Mouse (Mus musculus) hindbrain, embryonic 10.5 days (tissue): ENCODE data around the gene Nudt22. TPM values are rescaled to one million over a fixed set of nuclear protein-coding genes. Genes with fewer than 3 reads are reported as not detected.

Experiments used
- DNase-seq: peaks from one replicate; pipeline ENCODE4 v3.0.0-alpha.2; 2017; ENCODE audit warnings: low spot score
- H3K27ac ChIP-seq: fragments of 300-500 bp; sonication (generic); 2 replicates; pipeline ENCODE4 v1.5.1; 2016; ENCODE audit warnings: mild to moderate bottlenecking, moderate library complexity
- H3K27me3 ChIP-seq: fragments of 300-500 bp; sonication (generic); 2 replicates; pipeline ENCODE4 v1.6.1; 2016; ENCODE audit warnings: mild to moderate bottlenecking; ENCODE audit not compliant: poor library complexity, insufficient read depth, severe bottlenecking
- H3K36me3 ChIP-seq: fragments of 300-500 bp; sonication (generic); 2 replicates; pipeline ENCODE4 v1.6.1; 2016; ENCODE audit warnings: mild to moderate bottlenecking, moderate library complexity
- H3K4me1 ChIP-seq: fragments of 300-500 bp; sonication (generic); replicated peaks from 2 replicates; pipeline ENCODE4 v1.6.1; 2016; ENCODE audit warnings: mild to moderate bottlenecking
- H3K4me3 ChIP-seq: fragments of 300-500 bp; sonication (generic); 2 replicates; pipeline ENCODE4 v1.5.1; 2016; ENCODE audit warnings: mild to moderate bottlenecking, moderate library complexity
- H3K9me3 ChIP-seq: fragments of 300-500 bp; sonication (generic); 2 replicates; pipeline ENCODE4 v1.6.1; 2016; ENCODE audit warnings: mild to moderate bottlenecking, moderate library complexity
- WGBS: fragments of 180-500 bp; shearing (Covaris S2); methylation state at CpG from one replicate; pipeline ENCODE4 v1.1.7; 2016; 5-methylcytosine and 5-hydroxymethylcytosine counted together
- polyA plus RNA-seq: library from polyadenylated mRNA; unstranded; fragments of >200 nt; fragmentation: Nextera tagmentation; extraction: Ambion mirVana; gene quantifications from 2 replicates; pipeline ENCODE4 v1.2.1, GENCODE M21; 2016

The Nudt22 gene
- polyA plus RNA-seq, 1 experiment from 2014 or later: 23.2 TPM

DNA sequence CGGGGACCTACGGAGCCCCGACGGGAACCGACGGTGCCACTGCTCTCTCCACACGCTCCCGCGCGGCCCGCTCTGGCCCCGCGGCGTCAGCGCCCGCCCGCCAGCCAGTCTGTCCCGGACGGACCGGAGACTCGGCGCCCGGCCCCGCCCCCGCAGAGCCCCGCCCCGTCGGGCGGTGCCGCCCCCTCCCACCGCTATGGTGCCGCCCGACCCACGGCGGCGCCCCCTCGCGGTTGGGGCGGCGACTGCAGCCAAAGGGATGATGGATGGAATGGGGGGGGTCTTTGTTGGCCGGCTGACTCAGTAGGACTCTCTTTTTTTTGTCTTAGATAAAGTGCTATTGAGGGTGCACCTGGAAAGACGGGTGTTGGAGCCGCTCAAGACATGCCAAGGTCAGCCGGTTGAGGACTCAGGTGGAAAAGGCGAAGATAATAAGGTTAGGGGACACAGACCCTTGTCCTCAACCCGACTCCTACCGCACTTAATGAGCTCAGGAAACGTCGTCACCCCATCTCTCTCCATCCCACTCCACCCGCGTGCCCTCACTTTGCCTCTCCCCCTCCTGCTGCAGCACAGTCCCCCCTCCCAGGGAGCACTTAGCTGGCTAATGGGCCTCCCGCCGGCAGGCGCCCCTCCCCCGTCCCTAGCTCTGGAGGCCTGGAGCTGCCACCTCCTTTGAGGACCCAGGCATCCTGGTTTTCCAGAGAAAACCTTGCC, 26.1 kb downstream of the Nudt22 start:
- H3K36me3 ChIP-seq: peaks cover 17% of the 10 kb centered on the region
- peaks cover 57% of the 10 kb centered on the region for H3K27me3 ChIP-seq
- peak; percentile 75 for DNase-seq
- no peaks in the 10 kb centered on the region for H3K9me3 ChIP-seq
- WGBS: under 1% methylated on average over 55 of the region's 55 CpGs
- H3K4me1 ChIP-seq: peaks cover 63% of the 10 kb centered on the region
- peak overlapping the region; percentile 86 for H3K27ac ChIP-seq
- H3K4me3 ChIP-seq: peak overlapping the region; percentile 65

DNA sequence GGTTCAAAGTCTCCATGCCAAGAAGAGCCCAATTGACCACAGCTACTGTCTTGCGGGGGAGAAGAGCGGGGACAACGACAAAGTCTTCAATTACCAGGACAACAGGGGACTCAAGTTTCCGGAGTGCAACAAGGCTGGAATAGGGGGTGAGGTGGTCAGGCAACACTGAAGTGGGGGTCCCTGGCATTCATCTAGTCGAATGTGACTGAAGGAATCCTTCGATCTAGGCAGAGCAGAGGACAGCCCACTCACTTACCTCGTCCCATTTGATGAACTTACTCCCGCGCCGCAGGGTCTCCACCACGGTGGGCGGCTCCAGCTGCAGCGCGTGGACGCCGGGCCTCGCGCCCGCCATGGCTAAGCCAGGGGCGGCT, 26.6 kb downstream of the Nudt22 start:
- Histone ChIP-seq H3K27me3 (peaks cover 57% of the 10 kb centered on the region), H3K36me3 (peaks cover 22% of the 10 kb centered on the region), H3K4me3 (peak overlapping the region; percentile 65), H3K4me1 (peaks cover 63% of the 10 kb centered on the region), H3K9me3 (no peaks in the 10 kb centered on the region), H3K27ac (peak overlapping the region; percentile 86)
- no peak for DNase-seq
- 1% methylated on average over 20 of the region's 20 CpGs for WGBS

DNA sequence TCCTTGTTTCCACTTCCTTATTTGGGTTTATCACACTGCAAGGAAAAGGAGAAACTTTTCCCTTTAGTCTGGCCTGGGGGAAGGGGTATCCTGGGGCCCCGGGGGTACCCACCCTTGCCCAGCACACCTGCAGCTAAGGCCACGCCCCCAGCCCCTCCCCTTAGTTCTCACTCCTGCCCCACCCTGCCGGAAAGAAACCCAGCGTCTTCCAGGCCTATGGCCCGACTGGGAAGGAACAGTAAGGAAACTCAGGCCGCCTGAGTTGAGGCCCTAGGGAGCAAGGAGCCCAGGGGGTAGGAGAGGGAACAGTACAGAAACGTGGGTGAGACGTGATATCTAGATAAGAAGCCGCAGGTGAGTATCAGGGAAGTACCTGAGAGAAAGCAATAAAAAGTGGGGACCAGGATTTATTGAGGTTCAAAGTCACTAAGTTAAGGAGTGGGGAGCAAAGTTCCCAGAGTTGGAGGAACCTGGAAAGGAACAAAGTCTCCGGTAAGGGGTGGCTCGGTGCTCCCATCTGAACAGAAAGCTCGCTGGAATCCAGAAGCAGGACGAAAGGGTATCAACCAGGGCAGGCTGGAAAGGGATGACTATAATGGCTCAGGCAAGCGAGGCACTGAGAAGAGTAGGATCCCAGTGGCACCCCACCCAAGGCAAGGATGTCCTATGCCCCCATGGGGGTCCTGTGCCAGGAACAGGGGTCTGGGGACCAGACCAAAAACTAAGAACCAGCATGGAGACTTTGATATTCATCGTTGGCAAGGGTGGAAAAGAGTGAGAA, 27.2 kb downstream of the Nudt22 start:
- DNase-seq: no peak
- peak overlapping the region; percentile 65 for H3K4me3 ChIP-seq
- peaks cover 57% of the 10 kb centered on the region for H3K27me3 ChIP-seq
- peak overlapping the region; percentile 5; the same call in 1 of the 2 replicates for H3K27ac ChIP-seq
- no peaks in the 10 kb centered on the region for H3K9me3 ChIP-seq
- peaks cover 58% of the 10 kb centered on the region for H3K4me1 ChIP-seq
- H3K36me3 ChIP-seq: peaks cover 28% of the 10 kb centered on the region
- 9% methylated on average over 15 of the region's 15 CpGs for WGBS

DNA sequence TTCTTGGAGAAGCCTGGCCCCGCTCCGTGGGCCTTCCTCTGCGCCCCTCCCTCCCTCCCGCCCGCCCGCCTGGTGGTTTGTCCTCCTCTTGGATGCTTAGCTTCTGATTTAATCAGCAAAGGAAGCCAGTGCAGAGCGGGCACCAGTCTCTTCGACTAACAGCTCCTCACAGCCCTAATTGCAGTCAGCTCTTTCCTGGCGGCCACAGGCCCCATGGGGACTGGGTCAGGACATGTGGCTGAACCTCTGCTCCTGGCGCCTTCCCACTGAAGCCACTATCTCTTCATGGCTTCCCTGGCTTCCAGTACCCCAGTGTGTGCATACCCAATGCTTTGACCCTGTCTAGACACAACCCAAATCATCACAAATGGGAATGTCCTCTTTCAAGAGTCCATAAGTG, 39.5 kb downstream of the Nudt22 start:
- H3K36me3 ChIP-seq: peaks cover 65% of the 10 kb centered on the region
- H3K27ac ChIP-seq: 0 out of 2 replicates have a peak overlapping the region, but pooled peaks have one; percentile 35
- DNase-seq: no peak
- H3K4me1 ChIP-seq: peaks cover 27% of the 10 kb centered on the region
- WGBS: 85% methylated on average over 10 of the region's 10 CpGs
- no peaks in the 10 kb centered on the region for H3K9me3 ChIP-seq
- H3K4me3 ChIP-seq: 0 out of 2 replicates have a peak overlapping the region, but pooled peaks have one; percentile 9
- no peaks in the 10 kb centered on the region for H3K27me3 ChIP-seq

DNA sequence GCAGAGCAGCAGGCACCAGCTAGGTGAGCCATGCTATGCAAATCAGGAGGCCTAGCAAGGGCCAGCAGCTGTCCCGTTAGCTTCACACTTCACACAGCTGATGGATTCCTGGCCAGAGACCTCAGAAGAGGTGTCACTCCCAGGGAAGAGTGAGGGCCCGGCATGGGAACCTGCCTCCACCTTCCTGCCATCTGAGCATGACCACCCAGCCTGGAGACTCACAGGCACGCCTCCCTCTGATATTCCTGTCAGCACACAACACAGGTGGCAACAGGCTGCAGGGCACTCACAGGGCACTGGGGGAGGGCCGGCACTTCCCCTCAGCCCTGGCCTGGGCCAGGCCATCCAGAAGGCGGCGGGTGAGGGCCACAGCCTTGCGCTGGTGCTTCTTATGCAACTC, 40.5 kb downstream of the Nudt22 start:
- Histone ChIP-seq H3K27me3 (no peaks in the 10 kb centered on the region), H3K4me3 (no peak overlapping the region), H3K27ac (no peak overlapping the region), H3K9me3 (no peaks in the 10 kb centered on the region), H3K36me3 (peaks cover 63% of the 10 kb centered on the region), H3K4me1 (peaks cover 29% of the 10 kb centered on the region)
- DNase-seq: no peak
- 88% methylated on average over 7 of the region's 7 CpGs for WGBS

DNA sequence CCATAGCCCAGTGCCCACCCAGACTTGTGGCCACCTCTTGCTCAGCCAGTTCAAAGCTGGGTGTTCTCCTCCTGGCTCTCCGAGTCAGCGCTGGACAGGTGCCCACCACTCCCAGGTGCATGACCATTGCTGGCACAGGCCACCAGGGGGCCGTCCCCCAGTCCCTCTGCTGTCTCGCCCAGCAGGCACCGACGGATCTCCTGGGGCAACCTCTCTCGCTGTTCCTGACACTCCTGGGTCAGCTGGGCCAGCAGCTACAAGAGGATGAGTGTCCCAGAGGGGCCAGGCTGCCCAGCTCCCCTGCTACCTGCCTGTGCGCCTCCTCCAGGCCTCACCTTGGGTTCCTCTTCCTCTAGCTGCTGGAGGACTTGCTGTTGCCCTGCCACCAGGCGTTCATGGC, 41.9 kb downstream of the Nudt22 start:
- H3K36me3 ChIP-seq: peaks cover 49% of the 10 kb centered on the region
- H3K4me3 ChIP-seq: peak overlapping the region; percentile 0; the same call in 1 of the 2 replicates
- no peak for DNase-seq
- 65% methylated on average over 9 of the region's 9 CpGs for WGBS
- no peaks in the 10 kb centered on the region for H3K27me3 ChIP-seq
- H3K4me1 ChIP-seq: peaks cover 39% of the 10 kb centered on the region
- peak overlapping the region; percentile 25; the same call in 1 of the 2 replicates for H3K27ac ChIP-seq
- no peaks in the 10 kb centered on the region for H3K9me3 ChIP-seq

DNA sequence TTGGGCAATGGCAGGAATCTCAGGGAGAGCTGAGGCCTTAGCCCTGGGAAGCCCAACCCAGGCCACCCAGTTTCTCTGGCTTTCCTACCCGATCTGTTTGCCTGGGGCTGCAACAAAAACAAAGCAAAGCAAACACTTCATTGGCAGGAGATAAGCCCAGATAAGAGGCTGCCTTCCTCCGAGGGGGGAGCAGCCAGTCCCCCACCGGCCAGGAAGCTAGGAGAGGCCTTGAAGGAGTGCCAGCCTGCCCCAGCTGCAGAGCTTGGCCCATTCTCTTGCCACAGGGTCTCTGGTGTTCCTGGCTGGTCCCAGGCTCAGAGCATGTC, 43.2 kb downstream of the Nudt22 start:
- no peak for DNase-seq
- no peaks in the 10 kb centered on the region for H3K9me3 ChIP-seq
- peaks cover 39% of the 10 kb centered on the region for H3K4me1 ChIP-seq
- H3K27me3 ChIP-seq: no peaks in the 10 kb centered on the region
- 22% methylated on average over 3 of the region's 3 CpGs for WGBS
- H3K36me3 ChIP-seq: peaks cover 43% of the 10 kb centered on the region
- H3K4me3 ChIP-seq: peak overlapping the region; percentile 65
- H3K27ac ChIP-seq: peak overlapping the region; percentile 97

DNA sequence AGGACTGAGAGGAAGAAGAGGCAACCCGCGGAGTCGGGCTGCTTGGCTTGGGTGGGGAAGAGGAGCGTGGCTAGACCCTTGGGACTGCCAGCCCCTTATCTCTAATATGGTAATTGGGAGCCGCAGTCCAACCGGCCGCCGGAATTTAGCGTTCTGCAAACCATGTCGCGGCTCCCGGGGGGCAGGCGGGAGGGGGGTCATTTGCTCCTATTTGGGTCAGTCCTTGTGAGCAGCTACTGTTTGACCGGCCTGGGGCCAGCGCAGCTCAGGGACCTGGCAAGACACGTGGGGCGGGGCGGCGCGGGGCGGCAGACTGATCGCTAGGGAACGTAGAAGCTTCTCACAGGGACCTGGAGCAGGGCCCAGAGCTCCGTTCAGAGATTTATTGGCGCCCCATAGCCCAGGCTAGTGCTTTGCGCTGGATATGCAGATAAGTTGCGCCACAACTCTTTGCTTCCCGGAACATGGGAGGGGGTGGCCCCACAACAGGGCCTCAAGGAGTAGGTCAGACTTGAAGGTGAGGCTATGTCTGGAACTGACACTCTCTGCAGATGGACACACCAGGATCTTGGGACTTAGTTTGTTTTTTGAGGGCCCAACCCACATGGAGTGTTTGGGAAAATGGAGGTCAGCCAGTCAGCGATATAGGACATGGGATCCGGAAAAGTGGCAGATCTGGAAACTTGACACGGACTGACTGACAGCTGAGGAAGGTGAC, 43.8 kb downstream of the Nudt22 start:
- Histone ChIP-seq H3K4me1 (peaks cover 39% of the 10 kb centered on the region), H3K4me3 (peak overlapping the region; percentile 65), H3K27me3 (no peaks in the 10 kb centered on the region), H3K9me3 (no peaks in the 10 kb centered on the region), H3K36me3 (peaks cover 37% of the 10 kb centered on the region), H3K27ac (peak overlapping the region; percentile 97)
- 2% methylated on average over 31 of the region's 31 CpGs for WGBS
- peak; percentile 64 for DNase-seq

DNA sequence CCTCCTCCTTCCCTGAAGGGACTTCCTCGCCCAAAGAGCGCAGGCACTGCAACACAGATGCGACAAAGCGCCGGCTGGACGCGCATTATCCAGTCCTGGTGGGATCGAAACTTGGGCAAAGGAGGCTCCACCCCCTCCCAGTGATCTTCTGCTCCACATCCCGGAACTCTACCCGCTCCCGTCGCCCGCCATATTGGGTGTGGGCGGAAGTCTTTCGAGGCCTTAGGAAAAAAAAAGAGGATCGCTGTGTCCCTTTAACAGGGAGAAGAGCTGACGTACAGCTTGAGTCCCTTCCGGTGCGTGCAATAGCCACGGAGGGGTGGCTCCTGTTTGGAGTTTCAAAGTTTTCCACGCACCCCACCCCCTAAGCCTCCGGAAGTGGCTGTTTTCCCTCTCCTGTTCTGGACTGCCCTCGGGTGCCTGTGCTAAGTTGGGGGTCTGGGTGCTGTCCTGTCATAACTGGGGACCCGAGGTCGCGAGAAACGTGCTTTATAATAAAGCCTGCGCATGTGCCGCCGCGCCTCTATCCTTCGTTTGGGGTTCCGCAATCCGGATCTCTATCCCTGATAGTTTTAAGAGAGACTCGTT, 44.4 kb downstream of the Nudt22 start:
- peak overlapping the region; percentile 65 for H3K4me3 ChIP-seq
- H3K4me1 ChIP-seq: peaks cover 39% of the 10 kb centered on the region
- peak; percentile 93 for DNase-seq
- WGBS: under 1% methylated on average over 35 of the region's 35 CpGs
- H3K27me3 ChIP-seq: no peaks in the 10 kb centered on the region
- peaks cover 33% of the 10 kb centered on the region for H3K36me3 ChIP-seq
- no peaks in the 10 kb centered on the region for H3K9me3 ChIP-seq
- peak overlapping the region; percentile 97 for H3K27ac ChIP-seq

DNA sequence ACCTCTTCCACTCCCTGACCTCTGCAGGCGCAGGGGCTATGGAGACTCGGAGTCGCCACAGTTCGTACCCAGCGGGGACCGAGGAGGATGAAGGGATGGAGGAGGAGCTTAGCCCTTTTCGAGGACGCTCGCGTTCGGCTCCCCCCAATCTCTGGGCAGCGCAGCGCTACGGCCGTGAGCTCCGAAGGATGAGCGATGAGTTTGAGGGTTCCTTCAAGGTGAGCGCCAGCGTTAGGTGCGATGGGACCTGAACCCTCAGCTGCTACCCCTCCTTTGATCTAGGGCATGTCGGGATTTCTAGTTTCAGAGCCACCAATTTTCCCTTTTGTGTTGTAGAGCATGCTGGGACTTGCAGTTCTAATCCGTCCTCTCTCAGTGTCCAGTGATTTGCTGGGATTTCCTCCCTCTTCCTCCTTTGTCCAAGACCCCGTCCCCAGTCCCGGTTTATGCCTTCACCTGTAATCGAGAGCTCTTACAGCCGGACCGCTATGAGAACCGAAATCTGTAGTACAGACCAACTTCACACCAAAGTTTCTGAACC, 45.2 kb downstream of the Nudt22 start:
- Histone ChIP-seq H3K27me3 (no peaks in the 10 kb centered on the region), H3K27ac (peak overlapping the region; percentile 97), H3K36me3 (peaks cover 29% of the 10 kb centered on the region), H3K9me3 (no peaks in the 10 kb centered on the region), H3K4me3 (peak overlapping the region; percentile 65), H3K4me1 (peaks cover 34% of the 10 kb centered on the region)
- peak; percentile 75 for DNase-seq
- under 1% methylated on average over 28 of the region's 28 CpGs for WGBS

DNA sequence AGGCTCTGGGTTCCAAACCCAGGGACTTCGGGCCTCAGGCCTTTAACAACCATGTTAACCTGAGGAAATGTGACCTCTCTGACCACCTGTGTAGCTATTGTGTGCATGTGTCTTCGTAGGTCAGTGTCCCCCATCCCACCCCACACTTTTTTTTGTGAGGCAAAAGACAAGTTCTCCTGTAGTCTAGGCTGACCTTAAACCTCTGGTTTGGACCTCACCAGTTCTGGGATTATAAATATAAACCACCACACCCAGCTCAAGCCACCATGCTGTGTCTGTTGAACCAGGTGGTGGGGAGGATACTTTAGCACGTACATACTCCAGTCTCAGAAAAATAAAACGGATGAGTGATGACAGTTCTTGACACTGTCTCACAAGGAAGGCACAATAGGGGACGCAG, 46.0 kb downstream of the Nudt22 start:
- 52% methylated on average over 5 of the region's 5 CpGs for WGBS
- Histone ChIP-seq H3K9me3 (no peaks in the 10 kb centered on the region), H3K36me3 (peaks cover 28% of the 10 kb centered on the region), H3K27me3 (no peaks in the 10 kb centered on the region), H3K4me3 (peak overlapping the region; percentile 65), H3K4me1 (peaks cover 34% of the 10 kb centered on the region), H3K27ac (peak overlapping the region; percentile 97)
- DNase-seq: no peak

DNA sequence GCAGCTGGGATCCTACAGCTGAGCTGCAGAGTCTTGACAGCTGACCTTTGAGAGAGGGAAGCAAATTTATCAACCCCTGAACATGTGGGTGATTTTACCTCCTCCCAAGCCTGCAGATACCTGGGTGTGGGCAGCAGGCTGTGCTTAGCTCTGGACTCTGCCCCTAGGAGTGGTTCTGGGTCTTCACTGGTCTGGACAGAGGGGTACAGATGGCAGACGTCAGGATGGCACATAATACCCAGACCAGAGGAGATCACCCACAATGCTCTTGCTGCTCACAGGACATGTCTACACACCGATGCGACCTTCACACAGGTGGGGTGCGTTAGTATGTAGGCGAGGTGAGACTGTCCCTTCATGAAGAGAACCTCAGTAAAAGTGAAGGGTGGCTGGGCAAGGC, 46.4 kb downstream of the Nudt22 start:
- 92% methylated on average over 5 of the region's 5 CpGs for WGBS
- Histone ChIP-seq H3K36me3 (peaks cover 28% of the 10 kb centered on the region), H3K9me3 (no peaks in the 10 kb centered on the region), H3K4me1 (peaks cover 34% of the 10 kb centered on the region), H3K27me3 (no peaks in the 10 kb centered on the region), H3K4me3 (peak overlapping the region; percentile 65; the same call in 1 of the 2 replicates), H3K27ac (no peak overlapping the region)
- no peak for DNase-seq
